Mouse (Mus musculus): Measurements from ENCODE around the gene Tenm3.

DNA sequence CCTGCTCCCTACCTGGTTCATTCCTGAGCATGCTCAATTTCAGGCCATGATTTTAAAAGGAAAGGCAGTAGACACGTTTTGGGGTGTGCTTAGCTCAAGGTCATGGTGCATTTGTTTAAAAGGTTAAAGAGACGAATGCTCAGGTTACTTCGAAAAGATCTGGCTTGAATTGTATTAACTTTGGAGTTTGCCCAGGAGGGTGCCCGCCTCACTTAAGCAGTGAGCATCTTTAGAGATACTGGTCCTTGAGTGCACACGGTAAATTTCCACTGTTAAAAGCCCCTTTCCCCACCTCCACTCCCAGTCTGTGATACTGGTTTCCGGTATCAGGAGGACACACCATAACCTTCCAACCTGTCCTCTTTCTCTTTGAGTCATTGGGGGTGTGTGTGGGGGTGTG is 629.4 kb downstream of the Tenm3 start:
- TF ChIP-seq POLR2A (IDR thresholded peaks at IDR 0.05; ENCODE audit: insufficient read length, low read depth), result no peak
- no peak for TF ChIP-seq E2F4 (IDR thresholded peaks at IDR 0.05; ENCODE audit: insufficient read depth)
- no peak for TF ChIP-seq TCF12 (IDR thresholded peaks at IDR 0.05; ENCODE audit: insufficient read depth, poor library complexity, severe bottlenecking)
- no peak for TF ChIP-seq MYOG (IDR thresholded peaks at IDR 0.05; ENCODE audit: control insufficient read depth in 1 of 3, insufficient read depth in 1 of 3, insufficient read length in 2 of 3, low read depth in 2 of 3)
- TF ChIP-seq MYOD1 (IDR thresholded peaks at IDR 0.05; ENCODE audit: control insufficient read depth in 1 of 3, insufficient read length in 2 of 3, low read depth in 2 of 3), result no peak
- TF ChIP-seq MAX (IDR thresholded peaks at IDR 0.05; ENCODE audit: low read depth), result no peak
